Comparison of ENCODE assay signal across 9 mouse cellular contexts in genomic region chr1:92640393-92640792, GRCm38 (mm10). TPM values are rescaled to one million over a fixed set of nuclear protein-coding genes. Genes with fewer than 3 reads are reported as not detected.
DNase-seq lines count a peak whose midpoint lies in the region; ATAC-seq and TF ChIP-seq lines count a peak whose summit lies in the region.
"Had no signal": no experiment of that assay in that cellular context is flagged by ENCODE, and none has a peak within 500 bp of the region (broad histone marks: within the 10 kb centered on the region; RNA-seq: fewer than 3 reads in every experiment).

No protein-coding gene starts in this region.

- no peaks in the 10 kb centered on the region for H3K9me3 ChIP-seq in lung, embryonic 14.5 days (ENCODE audit: low read depth, low read length)
- no peaks in the 10 kb centered on the region for H3K9me3 ChIP-seq in embryonic facial prominence, embryonic 13.5 days
- H3K9me3 ChIP-seq in limb, embryonic 14.5 days (ENCODE audit: control insufficient read depth, low read length) = no peaks in the 10 kb centered on the region
- no peaks in the 10 kb centered on the region for H3K9me3 ChIP-seq in stomach, postnatal 0 days (ENCODE audit: control insufficient read depth, low read length)

- peak overlapping the region; percentile 65 for H3K4me3 ChIP-seq in lung, embryonic 14.5 days (ENCODE audit: low read depth, low read length)
- peak overlapping the region; percentile 96 for H3K4me3 ChIP-seq in embryonic facial prominence, embryonic 13.5 days
- H3K4me3 ChIP-seq in limb, embryonic 14.5 days (replicated peaks; ENCODE audit: low read length) = no peak overlapping the region
- no peak overlapping the region for H3K4me3 ChIP-seq in stomach, postnatal 0 days (ENCODE audit: low read depth, low read length)

- peak overlapping the region; percentile 98 for H3K4me2 ChIP-seq in lung, embryonic 14.5 days
- peak overlapping the region; percentile 98 for H3K4me2 ChIP-seq in embryonic facial prominence, embryonic 13.5 days
- H3K4me2 ChIP-seq in limb, embryonic 14.5 days (replicated peaks; ENCODE audit: low read depth, low read length, severe bottlenecking) = peak overlapping the region; percentile 78
- peak overlapping the region; percentile 96; the same call in 1 of the 2 replicates for H3K4me2 ChIP-seq in stomach, postnatal 0 days (replicated peaks; ENCODE audit: low read depth)

- no peak overlapping the region for H3K27ac ChIP-seq in lung, embryonic 14.5 days (ENCODE audit: low read depth)
- H3K27ac ChIP-seq in embryonic facial prominence, embryonic 13.5 days = no peak overlapping the region
- H3K27ac ChIP-seq in limb, embryonic 14.5 days (replicated peaks; ENCODE audit: low read depth, low read length) = no peak overlapping the region
- H3K27ac ChIP-seq in stomach, postnatal 0 days (replicated peaks) = no peak overlapping the region

- TF ChIP-seq POLR2A in limb, embryonic 14.5 days (IDR thresholded peaks at IDR 0.05; ENCODE audit: borderline replicate concordance, extremely low read depth, insufficient read depth, insufficient read length) = no peak

- no peak for DNase-seq in lung, embryonic 14.5 days
- DNase-seq in lung, postnatal 36 days = no peak
- DNase-seq in limb, embryonic 14.5 days (ENCODE audit: low spot score) = no peak
- no peak for DNase-seq in stomach, postnatal 0 days (ENCODE audit: low spot score)
- no peak for DNase-seq in layer of hippocampus, adult 9-10 months (ENCODE audit: low spot score)
- DNase-seq in ovary, postnatal 14 days (ENCODE audit: low spot score) = no peak
- DNase-seq in ovary, adult 18-20 months (ENCODE audit: low spot score) = no peak

- no peak for ATAC-seq in lung, embryonic 14.5 days (ENCODE audit: insufficient read depth)
- no peak for ATAC-seq in embryonic facial prominence, embryonic 13.5 days (ENCODE audit: insufficient number of reproducible peaks, insufficient read depth, low FRiP score, low TSS enrichment, low read depth)
- no peak for ATAC-seq in limb, embryonic 14.5 days (ENCODE audit: low FRiP score, low read depth)
- ATAC-seq in stomach, postnatal 0 days (ENCODE audit: low FRiP score, low TSS enrichment) = no peak

- peaks cover 3% of the 10 kb centered on the region; the same call in 1 of the 2 replicates for H3K4me1 ChIP-seq in lung, embryonic 14.5 days (ENCODE audit: insufficient read depth)
- peaks cover 19% of the 10 kb centered on the region for H3K4me1 ChIP-seq in embryonic facial prominence, embryonic 13.5 days
- peaks cover 6% of the 10 kb centered on the region for H3K4me1 ChIP-seq in limb, embryonic 14.5 days (ENCODE audit: control insufficient read depth, insufficient read depth, low read length)
- H3K4me1 ChIP-seq in stomach, postnatal 0 days (replicated peaks; ENCODE audit: control insufficient read depth, insufficient read depth) = peaks cover 3% of the 10 kb centered on the region; the same call in 1 of the 2 replicates

- no peak for TF ChIP-seq EP300 in stomach, postnatal 0 days (optimal IDR thresholded peaks at IDR 0.05)

- H3K9ac ChIP-seq in lung, embryonic 14.5 days = peak overlapping the region; percentile 93; the same call in 1 of the 2 replicates
- peak overlapping the region; percentile 98; the same call in 1 of the 2 replicates for H3K9ac ChIP-seq in embryonic facial prominence, embryonic 13.5 days
- H3K9ac ChIP-seq in limb, embryonic 14.5 days (ENCODE audit: low read depth, low read length, severe bottlenecking) = no peak overlapping the region
- 0 out of 2 replicates have a peak overlapping the region, but pooled peaks have one; percentile 2 for H3K9ac ChIP-seq in stomach, postnatal 0 days (ENCODE audit: low read length)

- no peak for TF ChIP-seq CTCF in lung, embryonic 14.5 days (IDR thresholded peaks at IDR 0.05; ENCODE audit: low read depth)
- TF ChIP-seq CTCF in stomach, postnatal 0 days (IDR thresholded peaks at IDR 0.05; ENCODE audit: low read depth) = no peak

- no peaks in the 10 kb centered on the region for H3K27me3 ChIP-seq in lung, embryonic 14.5 days (ENCODE audit: insufficient read depth, low read length)
- H3K27me3 ChIP-seq in embryonic facial prominence, embryonic 13.5 days = no peaks in the 10 kb centered on the region
- H3K27me3 ChIP-seq in limb, embryonic 14.5 days (ENCODE audit: control insufficient read depth, insufficient read depth, low read length) = no peaks in the 10 kb centered on the region
- H3K27me3 ChIP-seq in stomach, postnatal 0 days (ENCODE audit: control insufficient read depth, insufficient read depth, low read length) = no peaks in the 10 kb centered on the region

- H3K36me3 ChIP-seq in lung, embryonic 14.5 days (ENCODE audit: insufficient read depth) = peaks cover 38% of the 10 kb centered on the region
- H3K36me3 ChIP-seq in embryonic facial prominence, embryonic 13.5 days = peaks cover 43% of the 10 kb centered on the region
- H3K36me3 ChIP-seq in limb, embryonic 14.5 days (ENCODE audit: control insufficient read depth, insufficient read depth, low read length) = peaks cover 36% of the 10 kb centered on the region
- H3K36me3 ChIP-seq in stomach, postnatal 0 days (ENCODE audit: control insufficient read depth, insufficient read depth, low read length) = peaks cover 11% of the 10 kb centered on the region

- 78% methylated on average over 6 of the region's 6 CpGs for WGBS in lung, embryonic 14.5 days
- 83% methylated on average over 6 of the region's 6 CpGs for WGBS in embryonic facial prominence, embryonic 13.5 days
- WGBS in limb, embryonic 14.5 days = 87% methylated on average over 6 of the region's 6 CpGs
- WGBS in stomach, postnatal 0 days = 80% methylated on average over 6 of the region's 6 CpGs

RNA-seq across cellular contexts. Expression of gene Cops9, which starts 1.4 kb away (rescaled TPM):
- 391 and 414 TPM in 2 replicates for polyA plus RNA-seq in lung, embryonic 14.5 days (2014; fragmentation: Nextera tagmentation; extraction: Ambion mirVana)
- polyA plus RNA-seq in embryonic facial prominence, embryonic 13.5 days (2015; fragmentation: Nextera tagmentation; extraction: Ambion mirVana) = 391 and 404 TPM in 2 replicates
- 204 and 208 TPM in 2 replicates for polyA plus RNA-seq in limb, embryonic 14.5 days (2012; rRNA removed)
- 403 and 441 TPM in 2 replicates for polyA plus RNA-seq in limb, embryonic 14.5 days (2014; fragmentation: Nextera tagmentation; extraction: Ambion mirVana)
- 375 and 396 TPM in 2 replicates for polyA plus RNA-seq in stomach, postnatal 0 days (2015; fragmentation: Nextera tagmentation; extraction: Ambion mirVana)

RNA-seq across cellular contexts. Expression of gene Otos, which starts 8.2 kb away (rescaled TPM):
- not detected in 2 replicates for polyA plus RNA-seq in lung, embryonic 14.5 days (2014; fragmentation: Nextera tagmentation; extraction: Ambion mirVana)
- polyA plus RNA-seq in embryonic facial prominence, embryonic 13.5 days (2015; fragmentation: Nextera tagmentation; extraction: Ambion mirVana) = not detected in 2 replicates
- 0.19 TPM in 1 of 2 replicates, not detected in the other for polyA plus RNA-seq in limb, embryonic 14.5 days (2012; rRNA removed)
- polyA plus RNA-seq in limb, embryonic 14.5 days (2014; fragmentation: Nextera tagmentation; extraction: Ambion mirVana) = not detected in 2 replicates
- polyA plus RNA-seq in stomach, postnatal 0 days (2015; fragmentation: Nextera tagmentation; extraction: Ambion mirVana) = 0.16 and 0.18 TPM in 2 replicates

RNA-seq across cellular contexts. Expression of gene Olfr12, which starts 22.8 kb away (rescaled TPM):
- not detected in 2 replicates for polyA plus RNA-seq in lung, embryonic 14.5 days (2014; fragmentation: Nextera tagmentation; extraction: Ambion mirVana)
- not detected in 2 replicates for polyA plus RNA-seq in embryonic facial prominence, embryonic 13.5 days (2015; fragmentation: Nextera tagmentation; extraction: Ambion mirVana)
- not detected in 2 replicates for polyA plus RNA-seq in limb, embryonic 14.5 days (2012; rRNA removed)
- not detected in 2 replicates for polyA plus RNA-seq in limb, embryonic 14.5 days (2014; fragmentation: Nextera tagmentation; extraction: Ambion mirVana)
- polyA plus RNA-seq in stomach, postnatal 0 days (2015; fragmentation: Nextera tagmentation; extraction: Ambion mirVana) = 0.02 TPM in 1 of 2 replicates, not detected in the other
- polyA plus RNA-seq: brain, embryonic 14.5 days had no signal

RNA-seq across cellular contexts. Expression of gene Olfr1410, which starts 34.8 kb away (rescaled TPM):
- polyA plus RNA-seq in lung, embryonic 14.5 days (2014; fragmentation: Nextera tagmentation; extraction: Ambion mirVana) = not detected in 2 replicates
- not detected in 2 replicates for polyA plus RNA-seq in embryonic facial prominence, embryonic 13.5 days (2015; fragmentation: Nextera tagmentation; extraction: Ambion mirVana)
- not detected in 2 replicates for polyA plus RNA-seq in limb, embryonic 14.5 days (2012; rRNA removed)
- polyA plus RNA-seq in limb, embryonic 14.5 days (2014; fragmentation: Nextera tagmentation; extraction: Ambion mirVana) = not detected in 2 replicates
- polyA plus RNA-seq in stomach, postnatal 0 days (2015; fragmentation: Nextera tagmentation; extraction: Ambion mirVana) = not detected in 2 replicates
- polyA plus RNA-seq: brain, embryonic 14.5 days had no signal

RNA-seq across cellular contexts. Expression of gene Olfr1411, which starts 46.2 kb away (rescaled TPM):
- polyA plus RNA-seq in lung, embryonic 14.5 days (2014; fragmentation: Nextera tagmentation; extraction: Ambion mirVana) = not detected in 2 replicates
- not detected in 2 replicates for polyA plus RNA-seq in embryonic facial prominence, embryonic 13.5 days (2015; fragmentation: Nextera tagmentation; extraction: Ambion mirVana)
- not detected in 2 replicates for polyA plus RNA-seq in limb, embryonic 14.5 days (2012; rRNA removed)
- not detected in 2 replicates for polyA plus RNA-seq in limb, embryonic 14.5 days (2014; fragmentation: Nextera tagmentation; extraction: Ambion mirVana)
- polyA plus RNA-seq in stomach, postnatal 0 days (2015; fragmentation: Nextera tagmentation; extraction: Ambion mirVana) = not detected in 2 replicates
- polyA plus RNA-seq: brain, embryonic 14.5 days had no signal

Comparison
In these comparisons a context has a peak if more than half of its experiments do, and no peak if none do; other contexts are left out.
1. H3K4me3 ChIP-seq: peak in lung, embryonic 14.5 days (single experiment) and embryonic facial prominence, embryonic 13.5 days (single experiment); none in limb, embryonic 14.5 days (single experiment) and stomach, postnatal 0 days (single experiment).
2. Peak in every context shown above with its lines, with median percentiles within 50 percentile points of each other: H3K4me2 ChIP-seq.